Mouse (Mus musculus): ENCODE results near the gene Snrpa.

DNA sequence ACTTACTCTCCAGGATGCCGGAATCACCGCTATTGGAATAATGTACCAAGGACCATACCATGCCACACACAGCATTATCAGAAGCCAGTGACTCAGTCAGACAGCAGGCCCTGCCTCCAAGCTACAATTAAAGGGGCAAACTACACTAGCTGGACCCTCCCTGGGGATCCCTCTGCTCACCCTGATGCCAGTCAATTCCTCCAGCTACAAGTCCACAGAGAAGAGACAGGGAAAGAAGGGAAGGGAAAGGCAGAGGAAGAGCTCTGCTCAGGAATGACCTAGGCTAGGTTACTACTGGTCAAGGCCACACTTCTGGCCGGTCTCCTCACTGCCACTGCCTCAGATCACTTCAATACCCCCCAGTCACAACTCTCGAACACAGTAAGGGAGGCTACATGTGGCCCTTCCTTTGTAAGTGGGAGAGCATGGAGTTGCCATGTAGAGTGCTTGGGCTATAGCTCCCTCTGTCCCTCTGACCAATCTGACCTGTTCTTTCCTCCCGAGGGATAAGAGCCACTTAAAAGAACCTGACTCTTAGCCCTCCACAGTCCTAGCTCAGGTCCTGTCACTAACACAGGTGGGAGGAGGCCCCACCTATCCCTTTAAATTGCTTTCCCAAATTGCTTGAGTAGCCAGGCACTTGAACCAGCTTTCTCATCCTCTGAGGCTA is 33.2 kb downstream of the Snrpa start:
- TF ChIP-seq EP300 (optimal IDR thresholded peaks at IDR 0.05) (no peak), CTCF (IDR thresholded peaks at IDR 0.05; ENCODE audit: low read depth) (no peak)
